In the genomic region with DNA sequence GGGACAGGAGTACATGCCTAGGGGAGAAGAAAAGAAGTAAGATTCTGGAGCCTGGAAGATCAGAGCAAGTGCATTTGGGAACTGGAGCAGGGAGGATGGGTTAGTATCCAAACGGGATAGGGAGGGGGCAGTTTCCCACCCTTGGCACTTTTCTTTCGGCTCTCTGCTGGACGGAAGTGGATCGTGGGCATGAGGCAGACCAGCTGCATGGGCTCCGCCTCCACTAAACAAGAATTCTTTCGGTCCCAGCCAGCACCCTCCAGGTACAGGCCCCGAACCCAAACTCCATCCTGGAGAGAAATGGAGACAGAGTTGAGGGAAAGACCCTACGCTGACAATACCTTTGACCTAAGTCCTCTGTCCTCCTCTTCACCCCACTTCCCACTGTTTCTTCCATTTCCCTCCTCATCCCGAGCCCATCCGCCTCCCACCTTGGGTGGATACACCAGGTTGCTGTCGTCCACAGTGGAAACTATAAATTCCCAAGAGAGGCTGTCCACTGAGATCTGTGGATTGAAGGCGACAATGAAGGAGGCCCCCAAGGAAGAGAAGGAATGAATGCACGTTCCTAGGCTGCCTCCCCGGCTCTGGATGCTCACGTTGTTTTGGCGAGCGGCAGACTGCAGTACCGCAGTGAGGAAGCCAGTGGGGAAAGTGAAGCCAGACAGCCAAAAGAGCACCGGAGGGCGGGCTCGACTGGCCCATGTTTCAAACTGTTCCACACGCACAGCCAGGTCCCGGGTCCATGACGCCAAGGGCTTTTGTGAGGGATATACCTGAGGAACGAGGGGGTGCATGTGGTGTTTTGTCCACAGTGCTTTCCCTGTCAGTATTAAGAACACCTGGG, we compare ENCODE assay signal across 8 mouse cellular contexts. TPM values are rescaled to one million over a fixed set of nuclear protein-coding genes. Genes with fewer than 3 reads are reported as not detected.
DNase-seq lines count a peak whose midpoint lies in the region; ATAC-seq and TF ChIP-seq lines count a peak whose summit lies in the region.

No protein-coding gene starts in this region.

- no peaks in the 10 kb centered on the region for H3K36me3 ChIP-seq in liver, embryonic 11.5 days (ENCODE audit: control insufficient read depth, insufficient read depth, low read length)
- no peaks in the 10 kb centered on the region for H3K36me3 ChIP-seq in liver, postnatal 0 days (replicated peaks; ENCODE audit: insufficient read depth, low read length)
- no peaks in the 10 kb centered on the region for H3K36me3 ChIP-seq in hindbrain, embryonic 11.5 days (ENCODE audit: control insufficient read depth, insufficient read depth, low read length)
- H3K36me3 ChIP-seq in midbrain, embryonic 13.5 days = no peaks in the 10 kb centered on the region

- H3K9me3 ChIP-seq in liver, embryonic 11.5 days (ENCODE audit: control insufficient read depth, low read length) = no peaks in the 10 kb centered on the region
- no peaks in the 10 kb centered on the region for H3K9me3 ChIP-seq in liver, postnatal 0 days (ENCODE audit: low read length)
- no peaks in the 10 kb centered on the region for H3K9me3 ChIP-seq in hindbrain, embryonic 11.5 days (ENCODE audit: control insufficient read depth, low read length)
- H3K9me3 ChIP-seq in midbrain, embryonic 13.5 days = no peaks in the 10 kb centered on the region

- no peak for ATAC-seq in cerebellum, adult (ENCODE audit: insufficient number of reproducible peaks, low FRiP score, low TSS enrichment)
- ATAC-seq in liver, embryonic 11.5 days (replicated peaks; ENCODE audit: low FRiP score) = no peak
- no peak for ATAC-seq in liver, postnatal 0 days
- ATAC-seq in hindbrain, embryonic 11.5 days (ENCODE audit: low FRiP score) = no peak
- no peak for ATAC-seq in midbrain, embryonic 13.5 days

- intact Hi-C loops in left cerebral cortex, postnatal 14 days (cut with DNase I) = no loop called here

- no peak overlapping the region for H3K9ac ChIP-seq in liver, embryonic 11.5 days (ENCODE audit: low read depth, low read length)
- no peak overlapping the region for H3K9ac ChIP-seq in liver, postnatal 0 days (replicated peaks)
- H3K9ac ChIP-seq in hindbrain, embryonic 11.5 days (ENCODE audit: low read depth, low read length) = no peak overlapping the region
- H3K9ac ChIP-seq in midbrain, embryonic 13.5 days (replicated peaks) = 0 out of 2 replicates have a peak overlapping the region, but pooled peaks have one; percentile 1

- peak; percentile 51 for DNase-seq in cerebellum, adult 9-11 months
- DNase-seq in liver, embryonic 11.5 days (ENCODE audit: low spot score) = no peak
- no peak for DNase-seq in liver, postnatal 0 days
- peak; percentile 20 for DNase-seq in hindbrain, embryonic 11.5 days (ENCODE audit: low spot score)
- no peak for DNase-seq in left cerebral cortex, postnatal 14 days (ENCODE audit: low spot score in 2 of 2)
- no peak for DNase-seq in testis, postnatal 14 days (ENCODE audit: low spot score)

- 25% methylated on average over 25 of the region's 25 CpGs for WGBS in liver, embryonic 11.5 days
- WGBS in liver, postnatal 0 days (ENCODE audit: insufficient replicate concordance) = 25% methylated on average over 23 of the region's 25 CpGs
- 11% methylated on average over 25 of the region's 25 CpGs for WGBS in hindbrain, embryonic 11.5 days
- WGBS in midbrain, embryonic 13.5 days = 9% methylated on average over 25 of the region's 25 CpGs

- H3K4me2 ChIP-seq in liver, embryonic 11.5 days = peak overlapping the region; percentile 93
- no peak overlapping the region for H3K4me2 ChIP-seq in liver, postnatal 0 days (ENCODE audit: low read depth, low read length)
- H3K4me2 ChIP-seq in hindbrain, embryonic 11.5 days (replicated peaks; ENCODE audit: low read depth, low read length) = peak overlapping the region; percentile 99; the same call in 1 of the 2 replicates
- H3K4me2 ChIP-seq in midbrain, embryonic 13.5 days (replicated peaks) = 0 out of 2 replicates have a peak overlapping the region, but pooled peaks have one; percentile 96

- H3K4me1 ChIP-seq in liver, embryonic 11.5 days (replicated peaks; ENCODE audit: control insufficient read depth, insufficient read depth, low read length) = peaks cover 43% of the 10 kb centered on the region
- H3K4me1 ChIP-seq in liver, postnatal 0 days (ENCODE audit: insufficient read depth) = peaks cover 41% of the 10 kb centered on the region
- peaks cover 7% of the 10 kb centered on the region; the same call in 1 of the 2 replicates for H3K4me1 ChIP-seq in hindbrain, embryonic 11.5 days (replicated peaks; ENCODE audit: control insufficient read depth, insufficient read depth, low read length)
- peaks cover 49% of the 10 kb centered on the region for H3K4me1 ChIP-seq in midbrain, embryonic 13.5 days (replicated peaks)

- no peak for TF ChIP-seq CTCF in liver, postnatal 0 days (IDR thresholded peaks at IDR 0.05; ENCODE audit: low read depth)

- no peak for TF ChIP-seq EP300 in liver, postnatal 0 days (IDR thresholded peaks at IDR 0.05; ENCODE audit: low read depth)

- no peak overlapping the region for H3K27ac ChIP-seq in liver, embryonic 11.5 days (ENCODE audit: low read depth, low read length)
- H3K27ac ChIP-seq in liver, postnatal 0 days (ENCODE audit: low read depth) = no peak overlapping the region
- no peak overlapping the region for H3K27ac ChIP-seq in hindbrain, embryonic 11.5 days (ENCODE audit: low read depth, low read length)
- H3K27ac ChIP-seq in midbrain, embryonic 13.5 days = no peak overlapping the region

- H3K27me3 ChIP-seq in liver, embryonic 11.5 days (replicated peaks; ENCODE audit: control insufficient read depth, insufficient read depth, low read length) = peaks cover 28% of the 10 kb centered on the region
- H3K27me3 ChIP-seq in liver, postnatal 0 days (ENCODE audit: insufficient read depth, low read length) = peaks cover 20% of the 10 kb centered on the region
- peaks cover 17% of the 10 kb centered on the region for H3K27me3 ChIP-seq in hindbrain, embryonic 11.5 days (ENCODE audit: control insufficient read depth, insufficient read depth, low read length)
- peaks cover 41% of the 10 kb centered on the region for H3K27me3 ChIP-seq in midbrain, embryonic 13.5 days

- H3K4me3 ChIP-seq in liver, embryonic 11.5 days (ENCODE audit: low read depth, low read length) = no peak overlapping the region
- no peak overlapping the region for H3K4me3 ChIP-seq in liver, postnatal 0 days (ENCODE audit: low read depth, low read length)
- no peak overlapping the region for H3K4me3 ChIP-seq in hindbrain, embryonic 11.5 days (ENCODE audit: low read depth, low read length)
- H3K4me3 ChIP-seq in midbrain, embryonic 13.5 days (replicated peaks) = no peak overlapping the region

RNA-seq across cellular contexts. Expression of a gene that starts 7.9 kb away (rescaled TPM):
- polyA plus RNA-seq in liver, embryonic 11.5 days (2014; fragmentation: Nextera tagmentation; extraction: Ambion mirVana) = 15.4 and 17.4 TPM in 2 replicates
- polyA plus RNA-seq in liver, postnatal 0 days (2015; fragmentation: Nextera tagmentation; extraction: Ambion mirVana) = 7.4 and 8.2 TPM in 2 replicates
- polyA plus RNA-seq in hindbrain, embryonic 11.5 days (2014; fragmentation: Nextera tagmentation; extraction: Ambion mirVana) = 33.7 and 40.9 TPM in 2 replicates
- 54.9 and 59.2 TPM in 2 replicates for polyA plus RNA-seq in midbrain, embryonic 13.5 days (2015; fragmentation: Nextera tagmentation; extraction: Ambion mirVana)
- total RNA-seq in left cerebral cortex, postnatal 14 days (2021) = 10 to 100 TPM; 33.0 to 33.3 TPM

RNA-seq across cellular contexts. Expression of a gene that starts 23.3 kb away (rescaled TPM):
- polyA plus RNA-seq in liver, embryonic 11.5 days (2014; fragmentation: Nextera tagmentation; extraction: Ambion mirVana) = 20.4 and 26.2 TPM in 2 replicates
- 12.3 and 14.0 TPM in 2 replicates for polyA plus RNA-seq in liver, postnatal 0 days (2015; fragmentation: Nextera tagmentation; extraction: Ambion mirVana)
- polyA plus RNA-seq in hindbrain, embryonic 11.5 days (2014; fragmentation: Nextera tagmentation; extraction: Ambion mirVana) = 15.7 and 17.1 TPM in 2 replicates
- 4.9 and 7.0 TPM in 2 replicates for polyA plus RNA-seq in midbrain, embryonic 13.5 days (2015; fragmentation: Nextera tagmentation; extraction: Ambion mirVana)
- total RNA-seq in left cerebral cortex, postnatal 14 days (2021) = 1 to 10 TPM; 2.6 to 2.9 TPM

RNA-seq across cellular contexts. Expression of a gene that starts 25.9 kb away (rescaled TPM):
- polyA plus RNA-seq in liver, embryonic 11.5 days (2014; fragmentation: Nextera tagmentation; extraction: Ambion mirVana) = 19.7 and 19.9 TPM in 2 replicates
- polyA plus RNA-seq in liver, postnatal 0 days (2015; fragmentation: Nextera tagmentation; extraction: Ambion mirVana) = 4.7 and 5.4 TPM in 2 replicates
- 32.7 and 45.2 TPM in 2 replicates for polyA plus RNA-seq in hindbrain, embryonic 11.5 days (2014; fragmentation: Nextera tagmentation; extraction: Ambion mirVana)
- 41.8 and 47.7 TPM in 2 replicates for polyA plus RNA-seq in midbrain, embryonic 13.5 days (2015; fragmentation: Nextera tagmentation; extraction: Ambion mirVana)
- total RNA-seq in left cerebral cortex, postnatal 14 days (2021) = 10 to 100 TPM; 36.8 to 42.0 TPM

RNA-seq across cellular contexts. Expression of a gene that starts 26.1 kb away (rescaled TPM):
- 151 and 178 TPM in 2 replicates for polyA plus RNA-seq in liver, embryonic 11.5 days (2014; fragmentation: Nextera tagmentation; extraction: Ambion mirVana)
- polyA plus RNA-seq in liver, postnatal 0 days (2015; fragmentation: Nextera tagmentation; extraction: Ambion mirVana) = 83.7 and 83.9 TPM in 2 replicates
- polyA plus RNA-seq in hindbrain, embryonic 11.5 days (2014; fragmentation: Nextera tagmentation; extraction: Ambion mirVana) = 120 and 124 TPM in 2 replicates
- 92.2 and 105 TPM in 2 replicates for polyA plus RNA-seq in midbrain, embryonic 13.5 days (2015; fragmentation: Nextera tagmentation; extraction: Ambion mirVana)
- 100 to 1,000 TPM in 1 of 2 experiments, 10 to 100 TPM in 1; 92.0 to 106 TPM for total RNA-seq in left cerebral cortex, postnatal 14 days (2021)

RNA-seq across cellular contexts. Expression of a gene that starts 52.1 kb away (rescaled TPM):
- 13.8 and 17.1 TPM in 2 replicates for polyA plus RNA-seq in liver, embryonic 11.5 days (2014; fragmentation: Nextera tagmentation; extraction: Ambion mirVana)
- 7.8 and 8.7 TPM in 2 replicates for polyA plus RNA-seq in liver, postnatal 0 days (2015; fragmentation: Nextera tagmentation; extraction: Ambion mirVana)
- 44.3 and 57.1 TPM in 2 replicates for polyA plus RNA-seq in hindbrain, embryonic 11.5 days (2014; fragmentation: Nextera tagmentation; extraction: Ambion mirVana)
- 83.5 and 91.9 TPM in 2 replicates for polyA plus RNA-seq in midbrain, embryonic 13.5 days (2015; fragmentation: Nextera tagmentation; extraction: Ambion mirVana)
- 100 to 1,000 TPM; 531 to 563 TPM for total RNA-seq in left cerebral cortex, postnatal 14 days (2021)

Comparison
In these comparisons a context has a peak if more than half of its experiments do, and no peak if none do; other contexts are left out.
1. DNase-seq: peak in cerebellum, adult 9-11 months (single experiment) and hindbrain, embryonic 11.5 days (single experiment); none in liver, embryonic 11.5 days (single experiment), liver, postnatal 0 days (single experiment), left cerebral cortex, postnatal 14 days (0 of 2) and testis, postnatal 14 days (single experiment).